Mouse (Mus musculus) heart, postnatal 25 days (tissue): Measurements from ENCODE around the gene Sc5d. TPM values are rescaled to one million over a fixed set of nuclear protein-coding genes. Genes with fewer than 3 reads are reported as not detected.

Experiments
- total RNA-seq, 2 experiments: library from RNA; stranded (reverse); gene quantifications; 2 replicates each; pipeline ENCODE4 v1.2.3; 2021

Sc5d gene
- total RNA-seq, 2 experiments from 2014 or later, result 14.7 to 14.9 TPM

Other genes starting within 250 kb of the Sc5d start
- 10 to 100 TPM; 11.1 to 15.5 TPM for gene Sorl1, start 140.0 kb downstream of the Sc5d start, total RNA-seq
- under 1 TPM in 1 of 2 experiments, not detected in 1; 0.05 TPM for gene Tecta, start 135.7 kb upstream of the Sc5d start, total RNA-seq
- gene Tbcel, start 243.6 kb upstream of the Sc5d start, total RNA-seq, result 10 to 100 TPM; 19.0 to 20.1 TPM